Mouse (Mus musculus): ENCODE measurements at regions not wholly inside any gene's neighbourhood (a gene's known extent, or its start where the extent isn't known, plus 50 kb on each side); places are given as distances from the start of the nearest gene placed in this dataset.

DNA sequence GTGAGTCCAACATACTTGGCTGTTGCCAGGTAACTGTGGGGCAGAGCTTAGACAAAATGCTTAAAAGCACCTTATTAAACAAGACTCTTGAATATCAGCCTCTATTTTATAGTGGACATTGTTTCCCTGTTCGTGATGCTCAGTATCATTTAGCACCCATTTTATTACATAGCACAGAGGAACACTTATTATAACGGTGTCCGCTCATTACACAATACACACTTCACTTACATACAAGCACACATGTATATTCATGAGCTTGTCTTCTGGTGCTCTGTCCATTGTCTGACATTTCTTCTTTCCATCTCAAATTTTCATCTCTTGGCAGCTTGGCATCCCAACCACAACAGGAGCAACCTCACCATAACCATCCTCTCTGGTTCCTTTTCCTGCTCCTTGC, 475.5 kb upstream of the A830018L16Rik start:
- Histone ChIP-seq H3K36me3 (ENCODE audit: control insufficient read depth, insufficient read depth) (no peaks in the 10 kb centered on the region), H3K27me3 (ENCODE audit: control insufficient read depth, insufficient read depth, insufficient read length) (no peaks in the 10 kb centered on the region), H3K79me2 (ENCODE audit: control insufficient read depth, insufficient read depth) (no peaks in the 10 kb centered on the region), H3K4me2 (ENCODE audit: low read depth) (no peak overlapping the region), H3K4me3 (no peak overlapping the region), H3ac (ENCODE audit: control insufficient read depth, insufficient read length) (no peak overlapping the region)
- TF ChIP-seq TCF3 (IDR thresholded peaks at IDR 0.05; ENCODE audit: insufficient read length, low read depth): no peak
- no peak for TF ChIP-seq MYOD1 (IDR thresholded peaks at IDR 0.05; ENCODE audit: control insufficient read depth in 1 of 3, insufficient read length in 2 of 3, low read depth in 2 of 3)
- no peak for TF ChIP-seq REST (IDR thresholded peaks at IDR 0.05; ENCODE audit: insufficient read depth, insufficient read length)
- no peak for TF ChIP-seq CEBPB (IDR thresholded peaks at IDR 0.05; ENCODE audit: insufficient read depth, poor library complexity, severe bottlenecking)
- no peak for TF ChIP-seq MYOG (IDR thresholded peaks at IDR 0.05; ENCODE audit: control insufficient read depth in 1 of 3, insufficient read depth in 1 of 3, insufficient read length in 2 of 3, low read depth in 2 of 3)
- no peak for TF ChIP-seq SRF (IDR thresholded peaks at IDR 0.05; ENCODE audit: control insufficient read depth, insufficient read length, low read depth)
- TF ChIP-seq E2F4 (IDR thresholded peaks at IDR 0.05; ENCODE audit: insufficient read depth): no peak
- TF ChIP-seq POLR2A (IDR thresholded peaks at IDR 0.05; ENCODE audit: insufficient read length, low read depth): no peak
- TF ChIP-seq USF1 (IDR thresholded peaks at IDR 0.05; ENCODE audit: low read depth): no peak
- no peak for TF ChIP-seq TCF12 (IDR thresholded peaks at IDR 0.05; ENCODE audit: insufficient read depth, poor library complexity, severe bottlenecking)
- TF ChIP-seq MAX (IDR thresholded peaks at IDR 0.05; ENCODE audit: low read depth): no peak
- no peak for TF ChIP-seq POLR2AphosphoS2 (IDR thresholded peaks at IDR 0.05; ENCODE audit: insufficient read length, low read depth)

DNA sequence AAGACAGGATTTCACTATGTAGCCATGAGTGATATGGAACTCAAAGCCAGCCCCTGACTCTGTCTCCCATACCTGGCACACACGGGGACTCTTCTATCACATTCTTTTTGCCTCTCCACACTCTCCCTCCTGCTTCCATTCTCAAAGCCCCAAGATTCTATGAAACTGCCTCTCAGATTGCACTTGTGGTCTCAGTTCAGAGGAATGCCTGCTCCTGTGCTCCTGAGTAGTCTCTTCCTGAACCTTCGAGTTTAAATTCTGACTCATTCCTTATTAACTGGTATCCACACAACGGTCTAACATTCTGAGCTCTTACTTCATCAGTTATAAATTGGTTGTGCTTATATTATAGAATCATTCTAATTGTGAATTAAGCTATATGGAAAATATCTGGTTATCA, 473.6 kb upstream of the A830018L16Rik start:
- no peak overlapping the region for H3ac ChIP-seq (ENCODE audit: control insufficient read depth, insufficient read length)
- TF ChIP-seq TCF12 (IDR thresholded peaks at IDR 0.05; ENCODE audit: insufficient read depth, poor library complexity, severe bottlenecking) (no peak), USF1 (IDR thresholded peaks at IDR 0.05; ENCODE audit: low read depth) (no peak), SRF (IDR thresholded peaks at IDR 0.05; ENCODE audit: control insufficient read depth, insufficient read length, low read depth) (no peak), REST (IDR thresholded peaks at IDR 0.05; ENCODE audit: insufficient read depth, insufficient read length) (no peak), POLR2AphosphoS2 (IDR thresholded peaks at IDR 0.05; ENCODE audit: insufficient read length, low read depth) (no peak), E2F4 (IDR thresholded peaks at IDR 0.05; ENCODE audit: insufficient read depth) (no peak), MAX (IDR thresholded peaks at IDR 0.05; ENCODE audit: low read depth) (no peak), CEBPB (IDR thresholded peaks at IDR 0.05; ENCODE audit: insufficient read depth, poor library complexity, severe bottlenecking) (no peak), MYOD1 (IDR thresholded peaks at IDR 0.05; ENCODE audit: control insufficient read depth in 1 of 3, insufficient read length in 2 of 3, low read depth in 2 of 3) (no peak), MYOG (IDR thresholded peaks at IDR 0.05; ENCODE audit: control insufficient read depth in 1 of 3, insufficient read depth in 1 of 3, insufficient read length in 2 of 3, low read depth in 2 of 3) (no peak), TCF3 (IDR thresholded peaks at IDR 0.05; ENCODE audit: insufficient read length, low read depth) (no peak), POLR2A (IDR thresholded peaks at IDR 0.05; ENCODE audit: insufficient read length, low read depth) (no peak)
- no peak overlapping the region for H3K4me3 ChIP-seq

DNA sequence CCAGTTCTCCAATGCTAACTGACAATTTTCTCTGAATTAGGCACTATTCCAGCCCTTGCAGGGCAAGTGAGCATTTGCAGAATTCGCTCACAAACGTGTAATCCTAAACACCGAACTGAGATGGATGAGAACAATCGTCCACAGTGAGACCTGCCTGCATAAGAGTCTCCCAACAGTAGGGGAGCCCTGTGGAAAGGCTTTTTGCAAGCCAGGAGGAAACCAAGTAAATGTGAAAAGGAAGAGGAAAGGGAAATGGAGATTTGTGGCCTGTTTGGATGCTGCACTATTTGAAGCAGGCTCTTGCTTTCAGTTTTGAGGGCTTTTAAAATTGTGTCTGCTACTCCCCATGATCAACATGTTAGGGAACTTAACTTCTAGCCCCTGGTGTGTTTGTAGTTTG, 470.9 kb upstream of the A830018L16Rik start:
- Histone ChIP-seq H3K36me3 (ENCODE audit: control insufficient read depth, insufficient read depth) (no peaks in the 10 kb centered on the region), H3K4me2 (ENCODE audit: low read depth) (no peak overlapping the region), H3K27me3 (ENCODE audit: control insufficient read depth, insufficient read depth, insufficient read length) (no peaks in the 10 kb centered on the region), H3ac (ENCODE audit: control insufficient read depth, insufficient read length) (no peak overlapping the region), H3K79me2 (ENCODE audit: control insufficient read depth, insufficient read depth) (no peaks in the 10 kb centered on the region), H3K4me3 (no peak overlapping the region)
- no peak for TF ChIP-seq TCF3 (IDR thresholded peaks at IDR 0.05; ENCODE audit: insufficient read length, low read depth)
- no peak for TF ChIP-seq MAX (IDR thresholded peaks at IDR 0.05; ENCODE audit: low read depth)
- no peak for TF ChIP-seq USF1 (IDR thresholded peaks at IDR 0.05; ENCODE audit: low read depth)
- no peak for TF ChIP-seq SRF (IDR thresholded peaks at IDR 0.05; ENCODE audit: control insufficient read depth, insufficient read length, low read depth)
- TF ChIP-seq POLR2AphosphoS2 (IDR thresholded peaks at IDR 0.05; ENCODE audit: insufficient read length, low read depth): no peak

More for the DNA sequence above, 473.6 kb upstream of the A830018L16Rik start:
- no peaks in the 10 kb centered on the region for H3K36me3 ChIP-seq (ENCODE audit: control insufficient read depth, insufficient read depth)
- no peaks in the 10 kb centered on the region for H3K27me3 ChIP-seq (ENCODE audit: control insufficient read depth, insufficient read depth, insufficient read length)
- no peak overlapping the region for H3K4me2 ChIP-seq (ENCODE audit: low read depth)
- H3K79me2 ChIP-seq (ENCODE audit: control insufficient read depth, insufficient read depth): no peaks in the 10 kb centered on the region
